Mouse (Mus musculus): ENCODE data around the gene Pacs2. TPM values are rescaled to one million over a fixed set of nuclear protein-coding genes. Genes with fewer than 3 reads are reported as not detected.

Gene Pacs2
- total and polyA plus RNA-seq, 2 experiments from 2014 or later = 23.2 to 116 TPM

DNA sequence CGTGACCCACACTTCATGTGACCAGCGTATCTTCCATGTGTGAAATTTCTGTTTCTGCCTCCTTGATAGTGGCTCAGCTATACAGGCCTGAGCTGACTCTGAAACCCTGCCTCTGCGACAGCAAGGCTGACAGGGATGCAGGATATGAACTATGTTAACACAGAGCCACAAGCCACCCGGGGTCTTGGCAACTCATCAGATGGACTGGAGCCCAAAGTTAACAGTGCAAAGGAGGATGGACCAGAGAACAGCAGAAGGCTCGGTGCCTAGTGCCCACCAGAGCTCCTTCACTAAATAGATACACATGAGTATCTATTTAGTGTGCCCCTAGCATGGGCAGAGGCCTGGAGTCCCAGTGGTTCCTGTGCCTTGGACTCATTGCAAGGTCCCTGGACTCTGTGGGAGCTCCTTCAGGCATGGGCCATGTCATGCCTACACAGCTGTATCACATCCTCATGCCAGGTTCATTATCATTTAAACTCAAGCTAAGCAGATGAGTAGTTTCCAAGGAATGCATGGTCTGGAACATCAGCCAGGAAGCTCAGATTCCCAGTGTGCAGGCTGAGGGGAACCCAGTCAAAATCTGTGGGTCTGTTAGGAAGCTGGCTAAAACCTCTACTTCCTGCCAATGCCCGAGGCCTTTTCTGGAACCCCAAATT is 2.5 kb upstream of the Pacs2 start:
- Histone ChIP-seq H3K27ac (ENCODE audit: low read depth, low read length) (no peak overlapping the region), H3K4me2 (ENCODE audit: low read depth) (no peak overlapping the region), H3K9me3 (ENCODE audit: low read length) (no peaks in the 10 kb centered on the region), H3K9ac (no peak overlapping the region), H3K27me3 (ENCODE audit: insufficient read depth, low read length) (no peaks in the 10 kb centered on the region), H3K4me1 (ENCODE audit: insufficient read depth) (peaks cover 20% of the 10 kb centered on the region), H3K36me3 (ENCODE audit: insufficient read depth) (no peaks in the 10 kb centered on the region), H3K4me3 (ENCODE audit: low read depth, low read length) (no peak overlapping the region)
- TF ChIP-seq CTCF (IDR thresholded peaks at IDR 0.05; ENCODE audit: low read depth) = no peak
- DNase-seq (no peak), ATAC-seq (no peak)
- 84% methylated on average over 6 of the region's 6 CpGs for WGBS

DNA sequence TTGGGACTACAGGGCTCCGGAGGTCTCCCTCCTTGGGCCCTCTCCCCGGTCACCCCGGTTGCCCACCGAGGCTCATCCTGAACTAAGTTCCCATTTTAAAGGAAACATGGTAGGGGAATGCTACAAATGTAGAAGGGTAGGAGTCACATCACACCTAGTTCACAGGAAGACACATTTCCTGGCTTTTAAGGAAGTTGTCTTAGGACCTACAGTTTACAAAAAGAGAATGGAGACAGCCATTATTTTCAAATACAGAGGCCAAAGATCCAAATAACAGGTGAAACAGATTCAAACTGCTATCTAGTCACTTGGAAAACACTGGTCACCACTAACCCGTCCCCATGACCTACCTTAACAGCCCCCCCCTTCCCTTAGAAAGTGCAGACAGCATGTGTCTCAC is 1.9 kb upstream of the Pacs2 start:
- Histone ChIP-seq H3K27me3 (ENCODE audit: insufficient read depth, low read length) (no peaks in the 10 kb centered on the region), H3K4me3 (ENCODE audit: low read depth, low read length) (no peak overlapping the region), H3K27ac (ENCODE audit: low read depth, low read length) (no peak overlapping the region), H3K36me3 (ENCODE audit: insufficient read depth) (no peaks in the 10 kb centered on the region), H3K9me3 (ENCODE audit: low read length) (no peaks in the 10 kb centered on the region), H3K4me2 (ENCODE audit: low read depth) (no peak overlapping the region), H3K9ac (no peak overlapping the region), H3K4me1 (ENCODE audit: insufficient read depth) (peaks cover 25% of the 10 kb centered on the region)
- TF ChIP-seq CTCF (IDR thresholded peaks at IDR 0.05; ENCODE audit: low read depth) = no peak
- DNase-seq (no peak), ATAC-seq (no peak)
- WGBS = 88% methylated on average over 5 of the region's 5 CpGs

DNA sequence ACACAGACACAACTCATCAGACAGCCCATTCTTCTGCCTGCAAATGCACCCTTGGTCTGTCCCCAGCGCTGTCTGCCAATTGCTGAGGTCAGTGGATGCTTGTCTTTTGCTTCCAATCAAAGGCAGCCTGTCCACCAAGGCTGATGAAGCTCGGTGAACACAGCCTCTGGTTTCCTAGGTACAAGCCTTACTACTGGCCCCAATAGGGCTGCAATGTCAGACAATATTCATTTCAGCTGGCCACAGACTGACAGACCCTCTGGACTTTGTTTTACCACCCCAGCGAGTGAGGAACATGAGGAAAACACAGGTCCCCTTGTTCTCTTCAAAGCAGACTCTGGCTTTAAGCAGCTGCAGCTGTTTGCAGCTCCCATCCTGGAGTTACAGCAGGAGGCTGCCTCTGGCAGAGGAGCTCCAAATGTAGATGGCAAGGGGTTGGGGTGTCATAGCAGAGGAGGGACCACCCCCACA is 1.3 kb upstream of the Pacs2 start:
- DNase-seq (peak; percentile 30), ATAC-seq (no peak)
- Histone ChIP-seq H3K4me2 (ENCODE audit: low read depth) (no peak overlapping the region), H3K4me1 (ENCODE audit: insufficient read depth) (peaks cover 25% of the 10 kb centered on the region), H3K27me3 (ENCODE audit: insufficient read depth, low read length) (no peaks in the 10 kb centered on the region), H3K36me3 (ENCODE audit: insufficient read depth) (no peaks in the 10 kb centered on the region), H3K9me3 (ENCODE audit: low read length) (no peaks in the 10 kb centered on the region), H3K27ac (ENCODE audit: low read depth, low read length) (peak overlapping the region; percentile 91), H3K9ac (peak overlapping the region; percentile 85; the same call in 1 of the 2 replicates), H3K4me3 (ENCODE audit: low read depth, low read length) (no peak overlapping the region; the same call in 1 of the 2 replicates)
- TF ChIP-seq CTCF (IDR thresholded peaks at IDR 0.05; ENCODE audit: low read depth) = no peak
- 60% methylated on average over 3 of the region's 3 CpGs for WGBS

DNA sequence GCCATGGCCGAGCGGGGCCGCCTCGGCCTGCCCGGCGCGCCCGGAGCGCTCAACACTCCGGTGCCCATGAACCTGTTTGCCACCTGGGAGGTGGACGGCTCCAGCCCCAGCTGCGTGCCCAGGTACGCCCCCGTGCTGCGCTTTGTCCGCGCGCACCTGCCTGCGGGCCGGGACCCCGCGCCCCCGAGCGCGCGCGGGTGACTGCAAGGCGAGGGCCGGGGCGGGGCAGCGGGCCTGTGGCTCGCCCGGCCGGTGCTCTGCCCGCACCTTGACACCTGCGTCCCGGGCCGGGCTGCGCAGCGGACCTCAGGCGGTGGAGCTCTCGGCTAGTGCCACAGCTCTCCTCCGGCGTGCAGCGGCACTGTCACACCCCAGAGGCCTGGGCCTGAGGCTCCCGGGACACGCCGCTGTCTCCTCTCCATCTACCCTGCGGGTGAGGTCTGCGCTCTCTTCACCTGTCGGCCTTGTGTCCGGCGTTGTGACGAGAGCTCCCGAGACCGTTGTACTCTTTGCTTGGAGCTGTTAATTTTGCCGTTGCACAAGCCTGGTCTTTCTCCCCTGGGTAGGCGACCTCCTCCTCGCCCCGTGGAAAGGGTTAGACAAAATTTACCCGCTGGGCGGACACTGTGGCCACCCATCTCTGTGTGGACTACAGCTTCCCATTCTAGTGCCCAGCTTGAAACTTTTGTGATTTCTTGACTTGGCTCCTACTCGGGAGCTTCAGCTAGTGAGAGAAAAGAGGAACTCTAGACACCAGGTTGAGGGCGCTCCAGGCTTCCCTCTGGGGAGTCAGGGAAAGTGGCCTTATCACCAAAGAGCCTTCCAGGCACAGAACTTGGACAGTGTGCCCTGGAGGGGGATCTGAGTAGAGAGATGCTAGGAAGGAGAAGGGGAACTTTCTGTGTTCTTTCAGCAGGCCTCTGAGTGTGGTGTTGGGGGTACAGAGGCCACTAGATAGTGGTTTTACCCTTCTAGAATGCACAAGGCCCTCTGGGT is 551 bp downstream of the Pacs2 start:
- peaks cover 25% of the 10 kb centered on the region for H3K4me1 ChIP-seq (ENCODE audit: insufficient read depth)
- TF ChIP-seq CTCF (IDR thresholded peaks at IDR 0.05; ENCODE audit: low read depth) = no peak
- H3K9ac ChIP-seq = peak overlapping the region; percentile 85

DNA sequence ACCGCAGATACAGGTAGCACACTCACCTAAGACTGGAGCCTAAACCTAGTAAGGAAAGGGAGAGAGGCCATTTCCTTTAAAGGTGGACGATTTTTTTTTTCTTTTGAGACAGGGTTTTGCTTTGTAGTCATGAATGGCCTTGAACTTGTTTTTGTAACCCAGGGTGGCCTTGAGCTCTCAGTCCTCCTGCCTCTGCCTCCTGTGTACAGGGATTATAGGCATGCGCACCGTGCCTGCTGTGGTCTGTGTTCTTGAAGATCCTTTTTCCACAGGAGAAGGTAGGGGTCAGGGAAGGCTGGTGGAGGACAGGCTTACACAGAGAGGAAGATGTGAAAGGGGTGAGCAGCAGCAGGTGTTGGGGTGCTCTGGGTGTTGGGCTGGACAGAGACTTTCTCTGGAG is 1.6 kb downstream of the Pacs2 start:
- Histone ChIP-seq H3K27me3 (ENCODE audit: insufficient read depth, low read length) (no peaks in the 10 kb centered on the region), H3K36me3 (ENCODE audit: insufficient read depth) (no peaks in the 10 kb centered on the region), H3K4me3 (ENCODE audit: low read depth, low read length) (no peak overlapping the region), H3K27ac (ENCODE audit: low read depth, low read length) (no peak overlapping the region), H3K4me2 (ENCODE audit: low read depth) (peak overlapping the region; percentile 74), H3K9ac (no peak overlapping the region), H3K9me3 (ENCODE audit: low read length) (no peaks in the 10 kb centered on the region), H3K4me1 (ENCODE audit: insufficient read depth) (peaks cover 25% of the 10 kb centered on the region)
- DNase-seq = no peak
- no peak for ATAC-seq
- TF ChIP-seq CTCF (IDR thresholded peaks at IDR 0.05; ENCODE audit: low read depth) = no peak
- 65% methylated on average over 4 of the region's 4 CpGs for WGBS

More for the DNA sequence above, 551 bp downstream of the Pacs2 start:
- H3K4me3 ChIP-seq (ENCODE audit: low read depth, low read length) = peak overlapping the region; percentile 94
- ATAC-seq (no peak), DNase-seq (no peak)
- peak overlapping the region; percentile 78 for H3K27ac ChIP-seq (ENCODE audit: low read depth, low read length)
- H3K36me3 ChIP-seq (ENCODE audit: insufficient read depth) = no peaks in the 10 kb centered on the region
- H3K4me2 ChIP-seq (ENCODE audit: low read depth) = peak overlapping the region; percentile 74
- H3K9me3 ChIP-seq (ENCODE audit: low read length) = no peaks in the 10 kb centered on the region
- H3K27me3 ChIP-seq (ENCODE audit: insufficient read depth, low read length) = no peaks in the 10 kb centered on the region
- WGBS = 4% methylated on average over 63 of the region's 64 CpGs

DNA sequence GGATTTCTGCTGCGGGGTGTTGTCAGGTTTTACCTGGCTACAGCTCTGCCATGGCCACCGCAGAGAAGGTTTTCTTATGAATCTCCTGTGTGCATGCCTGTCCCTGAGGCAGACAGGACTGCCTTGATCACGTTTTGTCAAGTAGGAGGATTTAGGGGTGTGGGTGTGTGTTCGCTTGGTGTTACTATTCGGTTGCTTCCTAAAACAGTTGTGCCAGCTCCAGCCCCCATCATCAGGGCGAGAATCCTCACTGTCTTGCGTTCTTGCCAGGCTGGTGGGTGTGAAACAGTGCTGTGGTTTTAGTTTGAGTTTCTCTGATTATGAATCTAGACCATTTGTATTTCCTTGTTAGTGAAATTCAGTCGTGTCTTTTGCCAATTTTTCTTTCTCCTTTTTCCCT is 2.7 kb downstream of the Pacs2 start:
- Histone ChIP-seq H3K9me3 (ENCODE audit: low read length) (no peaks in the 10 kb centered on the region), H3K9ac (no peak overlapping the region), H3K27ac (ENCODE audit: low read depth, low read length) (no peak overlapping the region), H3K36me3 (ENCODE audit: insufficient read depth) (no peaks in the 10 kb centered on the region), H3K27me3 (ENCODE audit: insufficient read depth, low read length) (no peaks in the 10 kb centered on the region), H3K4me2 (ENCODE audit: low read depth) (peak overlapping the region; percentile 20), H3K4me3 (ENCODE audit: low read depth, low read length) (no peak overlapping the region), H3K4me1 (ENCODE audit: insufficient read depth) (peaks cover 25% of the 10 kb centered on the region)
- ATAC-seq (no peak), DNase-seq (no peak)
- WGBS = 71% methylated on average over 8 of the region's 8 CpGs
- no peak for TF ChIP-seq CTCF (IDR thresholded peaks at IDR 0.05; ENCODE audit: low read depth)
